Mouse (Mus musculus) lung, postnatal 4 days (tissue): ENCODE measurements around the gene Ampd1.
A peak's percentile ranks its signal among the peaks of the same experiment; 100 is the strongest.

Source experiments
- DNase-seq, 2 experiments: peaks; one replicate each; pipeline ENCODE4 v3.0.0; 2021

Ampd1 gene

DNA sequence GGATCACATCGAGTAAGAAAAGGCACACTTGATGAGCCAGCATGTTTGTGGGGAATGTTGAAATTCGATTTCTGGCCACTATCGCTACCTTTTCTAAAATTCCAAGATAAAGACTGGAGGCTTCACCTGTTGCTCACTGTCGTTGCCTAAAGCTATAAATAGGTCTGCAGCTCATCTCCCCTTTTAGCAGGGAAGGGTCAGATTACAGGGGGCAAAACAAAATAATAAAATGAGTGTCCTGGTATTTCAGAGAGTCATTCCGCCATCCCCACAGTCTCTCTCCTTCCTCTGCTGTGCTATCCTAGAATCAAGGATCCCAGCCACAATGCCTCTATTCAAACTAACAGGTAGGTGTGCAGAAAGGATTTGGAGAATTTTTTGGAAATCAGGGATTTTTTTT, at the start of gene Ampd1:
TSS of gene Ampd1 (plus strand) at position 244 of the 400 bp plus-strand sequence.
- no peak for DNase-seq

DNA sequence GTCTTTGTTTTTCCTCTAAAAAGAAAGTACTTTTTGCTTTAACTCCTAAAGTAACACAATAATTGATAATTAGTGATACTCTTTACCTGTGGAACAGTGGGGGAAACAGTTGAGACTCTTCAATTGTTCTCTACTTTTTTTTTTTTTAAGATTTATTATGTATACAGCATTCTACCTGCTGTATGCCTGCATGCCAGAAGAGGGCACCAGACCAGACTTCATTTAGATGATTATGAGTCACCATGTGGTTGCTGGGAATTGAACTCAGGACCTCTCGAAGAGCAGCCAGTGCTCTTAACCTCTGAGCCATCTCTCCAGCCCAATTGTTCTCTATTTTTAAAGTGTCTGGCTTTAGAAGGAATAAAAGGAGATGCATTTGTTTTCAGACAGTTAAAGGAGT, 47.6 kb upstream of the Ampd1 start:
- DNase-seq: no peak

DNA sequence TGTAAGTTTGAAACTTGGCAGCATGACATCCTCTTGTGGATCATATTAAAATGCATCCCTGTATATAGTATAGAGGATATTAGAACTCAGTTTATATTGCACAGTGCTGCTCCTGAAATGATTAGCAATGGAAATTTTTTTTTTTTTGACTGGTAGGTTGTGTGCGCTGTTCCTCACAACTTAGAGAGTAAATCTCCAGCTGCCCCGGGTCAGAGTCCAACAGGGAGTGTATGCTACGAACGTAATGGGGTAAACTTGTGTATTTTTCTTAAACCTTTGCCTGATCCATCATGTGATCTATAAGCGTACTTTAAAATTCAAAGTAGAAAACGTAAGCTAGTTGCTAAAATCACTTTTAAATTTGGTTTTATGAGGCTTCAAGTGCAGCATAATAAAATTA, 33.5 kb upstream of the Ampd1 start:
- DNase-seq: no peak

DNA sequence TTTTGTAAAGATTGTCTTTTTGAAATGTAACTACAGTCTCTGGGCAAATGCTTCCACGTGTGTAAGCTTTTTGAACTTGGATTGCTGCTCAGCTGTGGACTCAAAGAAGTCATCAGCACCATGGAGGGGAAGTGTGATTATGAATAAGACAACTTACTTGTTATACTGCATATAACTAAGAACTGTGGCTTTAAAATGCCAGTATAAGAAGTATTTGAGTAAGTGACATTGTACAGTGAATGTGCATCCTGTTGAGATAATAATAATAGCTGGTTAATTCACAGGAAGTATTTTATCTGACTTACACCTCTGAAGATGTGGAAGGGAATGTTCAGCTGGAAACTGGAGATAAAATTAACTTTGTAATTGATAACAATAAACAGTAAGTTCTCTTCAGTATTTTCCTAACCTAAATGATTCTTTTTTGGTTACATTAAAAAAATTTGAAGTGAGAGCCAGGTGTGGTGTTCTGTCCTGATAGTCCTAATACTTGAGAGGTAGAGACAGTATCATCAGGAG, 32.9 kb upstream of the Ampd1 start:
- no peak for DNase-seq

DNA sequence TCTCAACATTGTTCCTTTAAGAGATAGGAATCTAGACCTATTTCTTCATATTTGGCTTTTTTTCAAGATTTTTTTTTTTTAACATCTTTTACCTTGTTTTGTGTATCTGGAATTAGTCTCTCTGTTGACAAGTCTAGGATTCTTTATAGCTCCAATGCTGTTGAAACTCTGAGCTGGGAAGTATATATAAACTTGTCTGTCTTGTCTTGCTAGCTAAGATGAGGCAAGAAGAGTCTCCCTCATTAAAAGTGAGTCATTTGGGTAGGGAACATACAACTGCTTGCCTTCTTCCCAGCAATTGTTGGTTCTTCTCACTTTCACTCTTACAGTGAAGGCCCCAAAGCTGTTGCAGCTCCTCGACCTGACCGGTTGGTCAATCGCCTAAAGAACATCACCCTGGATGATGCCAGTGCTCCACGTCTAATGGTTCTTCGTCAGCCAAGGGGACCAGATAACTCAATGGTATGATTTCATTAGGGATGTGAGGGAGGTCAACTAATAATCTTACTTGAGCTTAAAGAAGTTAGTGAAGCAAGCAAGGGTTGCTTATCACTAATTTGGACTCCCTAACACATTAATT, 17.7 kb upstream of the Ampd1 start:
- no peak for DNase-seq

DNA sequence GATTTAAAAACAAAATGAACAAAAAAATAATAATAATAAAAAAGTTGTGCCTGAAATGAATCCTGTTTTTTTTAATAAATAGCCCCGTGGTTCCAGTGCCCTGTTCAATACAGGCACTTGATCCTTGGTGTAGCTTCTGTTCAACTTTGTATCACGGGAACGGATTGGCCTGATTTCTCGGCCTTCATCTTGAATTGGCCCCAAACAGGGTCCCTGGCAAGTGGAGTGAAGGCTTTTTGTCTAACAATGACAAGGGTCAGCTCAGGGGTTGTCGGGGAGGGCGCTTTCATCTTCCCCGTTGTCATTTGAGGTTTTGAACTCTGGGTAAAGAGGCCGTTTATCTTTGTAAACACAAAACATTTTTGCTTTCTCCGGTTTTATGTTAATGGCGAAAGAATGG, 16.1 kb upstream of the Ampd1 start:
- no peak for DNase-seq

DNA sequence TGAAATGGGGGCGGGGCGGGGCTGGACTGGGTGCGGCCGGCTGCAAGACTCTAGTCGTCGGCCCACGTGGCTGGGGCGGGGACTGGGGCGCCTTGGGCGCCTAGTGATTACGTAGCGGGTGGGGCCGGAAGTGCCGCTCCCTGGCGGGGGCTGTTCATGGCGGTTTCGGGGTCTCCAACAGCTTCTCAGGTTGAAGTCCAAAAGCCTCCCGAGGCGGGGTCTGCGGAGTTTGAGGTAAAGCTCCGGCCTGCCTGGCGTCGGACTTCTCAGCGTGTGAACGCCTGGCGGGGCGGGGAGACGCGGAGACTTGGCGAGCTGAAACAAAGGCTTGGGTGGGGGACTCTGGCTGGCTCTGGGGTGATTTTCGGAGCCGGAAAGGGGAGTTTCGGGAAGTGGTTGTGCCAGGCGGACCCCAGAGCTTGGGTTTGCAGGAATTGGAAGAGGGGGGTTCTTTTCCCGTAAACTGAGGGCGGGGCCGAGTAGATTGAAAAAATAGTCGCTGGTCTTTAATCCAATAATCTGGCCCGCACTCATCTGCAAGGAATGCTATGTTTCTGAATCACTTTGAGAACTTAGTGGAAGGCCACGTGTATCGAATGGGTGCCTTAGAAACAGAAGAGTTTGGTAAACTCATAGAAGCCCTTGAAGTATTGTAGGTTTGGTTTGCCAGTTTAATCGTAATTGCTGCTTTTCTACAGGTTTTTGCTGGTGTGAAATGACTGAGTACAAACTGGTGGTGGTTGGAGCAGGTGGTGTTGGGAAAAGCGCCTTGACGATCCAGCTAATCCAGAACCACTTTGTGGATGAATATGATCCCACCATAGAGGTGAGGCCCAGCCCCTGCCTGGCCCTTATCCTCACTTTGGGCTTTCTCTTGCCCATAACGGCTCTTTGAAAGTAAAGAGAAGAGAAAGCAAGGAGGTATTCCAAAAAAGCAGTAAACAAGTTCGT, 15.3 kb upstream of the Ampd1 start, which contains the start of gene Nras:
TSS of gene Nras (plus strand) at position 79 of the 951 bp plus-strand sequence.
- DNase-seq: peak; percentile 96 to 97

DNA sequence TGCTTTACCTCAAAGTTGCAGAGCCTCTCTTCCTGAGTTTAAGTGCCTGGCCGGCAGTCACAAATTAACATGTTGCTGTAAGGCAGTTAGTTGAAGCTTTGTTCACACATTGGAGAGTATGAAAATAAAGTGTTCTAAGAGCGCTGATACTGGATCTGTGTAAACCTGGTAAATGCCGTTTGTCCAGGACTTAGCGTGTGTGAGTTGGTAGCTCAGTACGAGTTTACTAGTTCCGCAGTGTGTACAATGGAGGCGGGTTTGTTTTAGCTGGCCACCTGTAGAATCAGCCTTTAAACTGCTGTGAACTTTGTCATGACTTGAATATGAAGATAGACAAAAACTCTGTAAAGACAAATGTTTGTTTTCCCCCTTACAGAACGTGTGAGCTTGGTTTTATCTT, 6.9 kb upstream of the Ampd1 start:
- no peak for DNase-seq

DNA sequence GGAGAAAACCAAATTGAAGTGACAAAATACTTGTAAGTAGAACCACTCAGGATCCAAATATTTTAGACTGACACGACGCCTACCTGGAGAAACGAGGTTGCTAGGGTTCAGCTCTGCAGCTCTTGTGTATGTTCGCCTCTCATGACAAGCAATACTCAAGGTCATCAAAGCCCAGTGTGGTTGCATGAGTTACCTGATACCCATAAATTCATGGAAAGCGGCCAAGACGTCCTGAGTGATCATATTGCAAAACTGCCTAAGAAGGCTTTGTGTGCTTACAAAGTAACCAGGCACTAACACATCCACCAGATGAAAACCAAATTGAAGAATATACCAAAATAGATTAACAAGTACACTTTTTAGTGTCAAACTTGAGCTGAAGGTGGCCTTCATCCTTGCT, 4.8 kb upstream of the Ampd1 start:
- no peak for DNase-seq

DNA sequence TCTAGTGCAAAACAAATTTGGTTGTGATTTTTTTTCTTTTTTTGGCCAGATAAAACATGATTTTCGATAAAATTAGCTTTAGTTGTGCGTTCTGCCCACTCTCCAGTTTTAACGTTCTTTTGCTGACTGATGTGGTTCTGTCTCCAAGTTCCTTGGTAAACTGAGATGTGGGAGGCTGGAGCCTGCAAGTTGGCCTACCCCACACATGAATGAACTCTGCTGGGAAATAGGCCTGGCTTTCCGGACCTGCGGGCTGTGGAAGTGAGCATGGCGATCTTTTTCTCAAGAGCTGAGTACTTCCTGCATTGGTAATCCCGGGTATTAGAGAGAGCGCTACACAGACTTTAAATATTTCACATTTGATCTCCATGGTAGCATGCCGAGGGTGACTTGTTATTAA, 2.1 kb downstream of the Ampd1 start:
- DNase-seq: no peak

DNA sequence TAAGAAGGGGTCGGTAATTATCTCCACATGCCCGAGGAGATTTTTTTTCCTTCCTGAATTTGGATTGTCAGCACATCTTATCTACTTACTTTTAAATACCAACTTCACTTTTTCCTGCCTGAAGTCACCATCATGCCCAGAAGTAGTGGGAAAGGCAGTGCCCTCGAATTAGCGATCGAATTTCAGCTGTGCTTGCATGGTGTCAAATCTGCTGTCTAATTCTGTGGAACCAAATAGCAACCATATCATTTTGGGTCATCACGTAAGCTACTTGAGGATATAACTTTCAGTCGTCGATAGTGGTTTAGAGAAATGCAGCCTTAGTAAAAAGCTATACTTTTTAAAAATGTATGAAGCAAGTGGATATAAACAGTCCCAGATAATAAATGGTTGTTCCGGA, 2.7 kb downstream of the Ampd1 start:
- DNase-seq: no peak

DNA sequence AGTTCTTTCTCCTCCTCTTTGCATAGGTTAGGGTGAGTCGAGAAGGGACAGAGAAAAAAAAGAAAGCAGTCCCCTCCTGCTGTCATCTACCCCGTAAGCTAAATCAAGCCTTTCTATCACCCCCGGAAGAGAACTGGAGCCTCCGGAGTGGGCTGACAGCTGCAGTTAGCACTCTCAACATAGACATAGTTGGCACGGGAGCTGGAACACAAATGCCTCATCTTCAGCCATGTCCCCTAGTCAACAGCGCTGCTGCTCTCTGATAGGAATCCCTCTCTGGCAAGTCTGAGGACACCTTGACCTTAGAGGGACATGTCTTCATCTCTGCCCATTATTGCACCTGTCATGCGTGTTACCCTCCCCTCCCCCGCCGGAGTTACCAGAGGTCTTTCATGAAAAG, 5.5 kb downstream of the Ampd1 start:
- DNase-seq: no peak

DNA sequence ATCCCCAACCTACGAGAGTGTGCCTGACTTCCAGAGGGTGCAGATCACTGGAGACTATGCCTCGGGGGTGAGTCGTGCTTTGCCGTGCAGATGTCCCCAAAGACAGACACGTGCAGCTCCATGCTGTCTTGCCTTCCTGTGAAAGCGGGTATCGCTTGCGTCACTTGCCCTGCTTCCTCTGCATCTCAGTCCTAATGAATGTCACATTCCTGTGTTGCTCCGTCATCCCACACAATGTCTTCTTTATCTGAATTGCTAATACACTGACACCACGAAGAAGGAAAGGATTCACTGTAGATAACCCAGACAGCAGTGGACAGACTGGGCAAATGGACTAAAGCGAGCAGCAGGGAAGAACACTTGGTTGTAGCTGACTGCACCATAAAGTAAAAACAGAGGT, 7.2 kb downstream of the Ampd1 start:
- DNase-seq: no peak

DNA sequence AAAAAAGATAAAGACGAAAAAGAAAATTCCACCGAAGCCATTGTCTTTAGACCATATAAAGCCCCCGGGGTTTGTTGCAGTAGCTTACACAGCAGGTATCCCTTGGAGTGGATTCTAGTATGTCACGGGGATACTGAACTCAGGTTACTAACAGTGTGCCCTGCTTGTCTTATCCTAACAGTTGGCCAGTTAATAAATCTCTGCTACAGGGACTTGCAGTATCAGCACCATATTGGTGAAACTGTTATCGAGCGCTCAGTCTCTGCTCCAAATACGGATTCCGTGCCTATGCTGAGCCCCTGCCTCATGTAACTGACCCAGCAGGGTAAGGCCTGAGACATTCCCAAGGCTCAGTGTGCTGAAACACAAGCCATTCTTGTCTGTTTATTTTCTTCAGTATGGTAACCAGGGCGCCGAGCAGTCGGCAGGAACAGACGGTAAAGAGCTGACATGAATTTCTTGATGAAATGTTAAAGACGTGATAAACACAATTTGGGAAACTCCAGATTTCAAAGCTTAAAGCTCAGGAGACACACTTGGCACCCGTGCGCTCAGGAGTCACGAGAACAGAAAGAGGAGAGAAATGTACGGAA, 8.1 kb downstream of the Ampd1 start:
- DNase-seq: no peak

DNA sequence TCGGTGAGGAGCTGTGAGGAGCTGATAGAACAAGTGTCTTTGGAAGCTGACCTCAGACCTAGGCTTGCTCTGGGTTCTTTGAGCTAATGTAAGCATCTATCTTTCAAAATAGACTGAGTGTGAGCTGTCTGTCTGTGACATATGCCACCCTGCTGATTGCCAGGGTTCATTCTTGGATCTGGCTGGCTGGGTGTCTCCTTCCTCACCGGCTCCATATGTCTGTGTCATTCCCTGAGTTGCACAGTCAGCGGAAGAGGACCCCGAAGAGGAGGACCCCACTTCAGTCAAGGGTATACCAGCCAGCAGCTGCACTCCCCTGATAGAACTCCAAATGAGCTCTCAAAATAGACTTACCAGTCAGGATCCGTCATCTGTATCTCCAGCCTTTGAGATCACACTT, 8.9 kb downstream of the Ampd1 start:
- no peak for DNase-seq

DNA sequence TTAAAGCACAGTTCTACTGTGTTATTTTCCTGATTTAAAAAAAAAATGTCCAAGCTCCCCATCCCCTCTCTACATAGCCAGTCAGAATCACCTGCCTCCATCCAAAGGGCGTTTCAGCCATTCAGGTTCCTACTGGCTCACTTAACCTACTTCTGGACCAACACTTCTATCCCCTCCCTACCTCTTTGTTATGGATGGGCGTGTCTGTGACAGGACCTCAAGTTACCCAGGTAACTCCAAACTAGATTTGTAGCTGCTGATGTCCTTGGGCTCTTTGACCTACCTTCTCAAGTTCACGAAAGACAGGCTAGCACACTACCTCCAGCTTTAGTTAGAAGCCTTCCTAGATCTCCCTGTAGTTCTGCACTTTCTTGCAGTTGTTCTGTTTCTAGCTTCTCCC, 12.2 kb downstream of the Ampd1 start:
- DNase-seq: no peak

DNA sequence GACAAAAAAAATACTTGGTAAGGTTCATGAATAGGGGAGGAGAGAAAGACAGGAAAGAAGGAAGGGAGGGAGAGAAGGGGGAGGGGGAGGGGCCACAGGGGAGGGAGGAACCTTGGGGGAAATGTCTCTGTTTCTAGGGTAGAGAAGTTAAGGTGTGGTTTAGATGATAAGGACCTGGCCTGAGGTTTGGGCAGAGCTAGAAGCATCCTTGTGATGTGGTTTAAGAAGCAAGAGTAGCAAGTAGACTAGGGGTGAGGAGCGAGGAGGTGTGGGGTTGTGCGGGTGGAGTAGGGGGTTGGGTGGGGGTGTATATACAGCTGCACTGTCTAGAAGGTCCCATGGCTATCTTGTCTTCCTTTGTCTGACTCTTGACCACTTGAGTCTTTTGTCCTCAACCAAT, 17.9 kb downstream of the Ampd1 start:
- no peak for DNase-seq

DNA sequence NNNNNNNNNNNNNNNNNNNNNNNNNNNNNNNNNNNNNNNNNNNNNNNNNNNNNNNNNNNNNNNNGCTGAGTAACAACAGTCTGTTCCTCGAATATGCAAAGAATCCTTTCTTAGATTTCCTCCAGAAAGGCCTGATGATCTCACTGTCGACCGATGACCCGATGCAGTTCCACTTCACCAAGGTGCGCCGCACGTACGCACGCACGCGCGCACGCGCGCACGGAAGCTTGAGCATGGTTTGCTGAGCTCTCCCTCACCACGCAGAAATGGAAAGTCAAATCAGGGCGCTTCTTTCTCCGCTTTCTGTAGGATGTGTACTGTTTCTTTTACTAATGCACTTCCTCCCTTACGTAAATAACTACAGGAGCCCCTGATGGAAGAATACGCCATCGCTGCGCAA, 24.8 kb downstream of the Ampd1 start:
- DNase-seq: peak in 1 of 2 experiments; percentile 29

DNA sequence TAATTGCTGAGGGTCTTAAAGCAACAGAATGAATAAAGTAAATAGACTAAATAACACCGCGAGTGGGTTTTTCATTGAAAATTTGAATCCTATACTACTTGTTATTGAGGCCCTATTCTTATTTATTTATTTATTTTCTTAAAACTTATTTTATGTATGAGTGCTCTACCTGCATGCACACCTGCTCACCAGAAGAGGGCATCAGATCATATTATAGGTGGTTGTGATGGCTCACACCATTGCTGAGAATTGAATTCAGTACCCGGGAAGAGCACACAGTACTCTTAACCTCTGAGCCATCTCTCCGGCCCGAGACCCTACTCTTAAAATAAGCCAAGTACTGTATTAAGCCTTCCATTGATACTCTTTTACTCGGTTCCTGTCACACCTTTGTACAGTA, 25.9 kb downstream of the Ampd1 start:
- no peak for DNase-seq

DNA sequence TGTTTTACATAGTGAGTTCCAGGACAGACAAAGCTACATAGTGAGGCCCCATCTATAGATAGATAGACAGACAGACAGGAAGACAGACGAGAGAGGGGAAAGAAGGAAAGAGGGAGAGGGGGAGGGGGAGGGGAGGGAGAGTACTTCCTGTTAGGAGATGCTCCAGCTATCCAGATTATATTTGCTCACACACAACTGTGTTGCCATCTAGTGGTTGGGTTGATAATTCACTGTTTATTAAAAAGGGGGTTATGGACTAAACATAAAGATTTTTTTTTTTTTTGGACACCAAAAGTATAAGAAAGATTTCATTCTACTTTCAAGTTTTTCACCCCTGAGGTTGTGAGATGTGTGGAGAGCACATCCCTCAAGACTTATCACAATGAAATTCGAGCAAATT, 26.9 kb downstream of the Ampd1 start:
- DNase-seq: no peak

DNA sequence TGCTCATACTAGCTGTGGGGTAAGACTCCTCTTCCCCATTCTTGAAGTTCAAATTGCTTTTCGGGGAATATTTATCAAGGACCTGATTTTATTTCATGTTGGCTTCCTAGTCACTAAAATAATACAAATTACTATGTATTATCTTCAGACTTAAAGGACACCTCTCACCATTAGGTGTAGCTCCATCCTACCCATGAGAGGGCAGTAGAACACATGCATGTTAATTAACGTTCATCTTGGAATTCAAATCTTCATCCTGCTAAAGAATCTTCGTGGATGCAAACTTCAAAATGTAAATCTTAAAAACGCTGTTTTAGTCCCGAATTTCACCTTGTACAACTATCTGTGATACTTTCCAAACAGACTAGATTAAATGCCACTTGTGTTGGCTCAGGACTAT, 27.4 kb downstream of the Ampd1 start:
- DNase-seq: no peak

DNA sequence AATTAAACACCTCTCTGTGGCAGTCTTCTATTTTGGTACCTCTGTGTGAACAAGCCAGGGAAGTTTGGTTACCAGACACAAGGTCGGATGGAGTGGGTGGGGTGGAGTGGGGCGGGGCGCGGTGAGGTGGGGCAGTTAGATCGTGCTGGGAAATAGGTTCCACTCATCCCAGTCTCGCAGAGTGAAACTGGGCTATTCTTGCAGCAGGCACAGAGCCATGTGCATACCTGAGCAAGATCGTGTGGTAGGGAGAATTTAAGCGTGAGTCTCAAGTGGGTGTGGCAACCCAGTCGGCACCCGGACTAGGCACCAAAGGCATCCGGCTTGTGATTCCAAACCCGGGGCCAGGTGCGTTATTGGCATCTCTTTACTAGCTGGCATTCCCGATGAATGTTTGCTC, 28.1 kb downstream of the Ampd1 start:
- peak in 1 of 2 experiments; percentile 33 for DNase-seq

DNA sequence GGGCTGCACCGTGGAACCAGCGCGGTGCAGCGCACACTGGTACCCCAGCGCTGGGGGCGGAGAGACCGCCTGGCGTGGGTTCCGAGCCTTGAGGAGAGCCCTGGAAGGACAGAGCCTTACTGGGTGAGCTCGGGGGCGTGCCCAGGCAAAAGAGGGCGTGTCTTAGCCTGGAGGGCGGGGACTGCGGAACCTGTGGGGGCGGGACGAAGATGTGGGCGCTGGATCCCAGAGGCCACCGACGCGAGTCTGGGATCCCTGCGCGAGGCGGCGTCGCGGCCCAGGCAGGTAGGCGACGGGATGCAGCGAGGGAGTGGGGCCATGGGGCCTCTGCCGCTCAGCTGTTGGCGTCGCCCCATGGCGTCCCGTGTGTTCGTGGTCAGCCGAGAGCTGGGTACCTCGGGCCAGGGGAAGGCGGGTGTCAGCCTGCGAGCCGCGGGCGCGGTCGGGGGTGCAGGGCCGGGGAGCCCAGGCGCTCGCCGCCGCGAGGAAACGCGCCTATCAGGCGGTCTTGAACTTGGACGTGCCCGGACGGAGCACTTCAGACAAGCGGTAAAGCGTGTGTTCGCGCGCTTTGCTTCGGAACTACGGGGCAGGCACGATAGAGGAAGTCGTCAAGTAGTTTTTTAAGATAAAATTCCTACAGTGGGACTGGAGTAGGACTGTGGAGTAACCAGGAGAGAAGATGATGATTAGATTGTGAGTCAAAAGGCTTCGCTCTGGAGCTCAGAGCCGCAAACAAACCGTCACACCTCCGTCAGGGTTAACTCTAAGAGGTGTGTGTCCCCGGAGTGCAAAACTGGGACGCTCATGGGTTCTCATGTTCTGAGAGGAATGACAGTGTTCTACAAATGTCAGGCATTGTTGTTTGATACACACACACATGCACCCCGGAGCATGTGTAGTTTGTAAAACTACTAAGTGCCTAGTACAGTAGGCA, 28.9 kb downstream of the Ampd1 start, which contains the start of gene Dennd2c:
TSS of gene Dennd2c (plus strand) at position 151 of the 937 bp plus-strand sequence.
- DNase-seq: peak; percentile 96 to 99
